Mouse (Mus musculus) G1E (cell line): ENCODE results near the gene Dcaf6.

Experiments used
- CTCF ChIP-seq: IDR thresholded peaks from 2 replicates; pipeline ENCODE4 v1.5.1; 2012; ENCODE audit warnings: low read depth, low read length, inconsistent platforms, mixed read lengths
- GATA1 ChIP-seq: IDR thresholded peaks from 2 replicates; pipeline ENCODE4 v1.6.1; 2012; ENCODE audit warnings: borderline replicate concordance, low read length, inconsistent platforms, mixed read lengths
- GATA2 ChIP-seq: IDR thresholded peaks from 2 replicates; pipeline ENCODE4 v1.6.1; 2012; ENCODE audit warnings: low read depth, low read length, inconsistent platforms, borderline replicate concordance
- POLR2AphosphoS5 ChIP-seq: IDR thresholded peaks from 2 replicates; pipeline ENCODE4 v1.6.1; 2012; ENCODE audit warnings: low read depth, low read length, inconsistent platforms; ENCODE audit not compliant: insufficient replicate concordance
- TAL1 ChIP-seq: conservative IDR thresholded peaks from 2 replicates; pipeline ENCODE4 v1.6.1; 2012; ENCODE audit warnings: low read depth, low read length, inconsistent platforms, mixed read lengths

GRCm38 (mm10) chr1:165280741-165281140 lies 179.5 kb downstream of the Dcaf6 start:
- no peak for TF ChIP-seq GATA1
- no peak for TF ChIP-seq CTCF
- TF ChIP-seq GATA2: no peak
- no peak for TF ChIP-seq POLR2AphosphoS5
- TF ChIP-seq TAL1: no peak
